In the genomic region with DNA sequence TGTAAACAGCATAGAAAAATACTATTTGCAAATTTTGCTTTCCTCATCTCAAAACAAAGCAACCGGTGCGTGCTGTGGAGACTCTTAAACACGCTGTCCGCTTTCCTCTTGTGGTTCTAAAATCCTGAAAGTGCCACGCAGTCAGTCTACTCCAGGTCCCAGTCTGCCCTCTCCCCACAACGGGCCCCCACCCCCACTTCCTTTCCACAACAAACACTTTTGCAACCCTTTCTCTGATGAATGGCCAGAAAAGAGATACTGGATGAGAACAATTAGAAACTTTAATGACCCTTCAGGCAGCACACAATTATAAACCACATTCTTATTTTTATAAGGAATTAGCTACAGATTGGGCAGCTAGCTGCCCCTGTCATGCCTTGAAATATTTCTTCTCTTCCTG, we compare ENCODE assay signal across 8 mouse cellular contexts.
A peak's percentile ranks its signal among the peaks of the same experiment; 100 is the strongest.
DNase-seq lines count a peak whose midpoint lies in the region; ATAC-seq and TF ChIP-seq lines count a peak whose summit lies in the region.

No protein-coding gene starts in this region.

- H3K27ac ChIP-seq in kidney, postnatal 0 days: no peak overlapping the region
- peak overlapping the region; percentile 90 for H3K27ac ChIP-seq in embryonic facial prominence, embryonic 12.5 days
- H3K27ac ChIP-seq in midbrain, embryonic 15.5 days: peak overlapping the region; percentile 92

- no peak for TF ChIP-seq CTCF in kidney, postnatal 0 days (IDR thresholded peaks at IDR 0.05; ENCODE audit: low read depth)

- H3K9ac ChIP-seq in kidney, postnatal 0 days (ENCODE audit: low read depth, low read length): no peak overlapping the region
- H3K9ac ChIP-seq in embryonic facial prominence, embryonic 12.5 days: peak overlapping the region; percentile 52; the same call in 1 of the 2 replicates
- H3K9ac ChIP-seq in midbrain, embryonic 15.5 days: no peak overlapping the region

- 0 out of 2 replicates have a peak, but pooled peaks cover 3% of the 10 kb centered on the region for H3K9me3 ChIP-seq in kidney, postnatal 0 days (replicated peaks; ENCODE audit: low read length)
- H3K9me3 ChIP-seq in embryonic facial prominence, embryonic 12.5 days: no peaks in the 10 kb centered on the region
- no peaks in the 10 kb centered on the region; the same call in 1 of the 2 replicates for H3K9me3 ChIP-seq in midbrain, embryonic 15.5 days

- no peak overlapping the region for H3K4me3 ChIP-seq in kidney, postnatal 0 days (replicated peaks; ENCODE audit: low read depth, low read length)
- no peak overlapping the region; the same call in 1 of the 2 replicates for H3K4me3 ChIP-seq in embryonic facial prominence, embryonic 12.5 days
- H3K4me3 ChIP-seq in midbrain, embryonic 15.5 days: peak overlapping the region; percentile 37

- H3K36me3 ChIP-seq in kidney, postnatal 0 days (ENCODE audit: insufficient read depth, low read length): no peaks in the 10 kb centered on the region
- no peaks in the 10 kb centered on the region for H3K36me3 ChIP-seq in embryonic facial prominence, embryonic 12.5 days
- H3K36me3 ChIP-seq in midbrain, embryonic 15.5 days (replicated peaks): no peaks in the 10 kb centered on the region

- DNase-seq in kidney, postnatal 0 days (ENCODE audit: low spot score): peak; percentile 39
- DNase-seq in kidney, postnatal 36 days: no peak
- peak; percentile 17 for DNase-seq in heart, postnatal 4 days
- no peak for DNase-seq in left cerebral cortex, adult 8-10 months (ENCODE audit: low spot score in 2 of 2)
- DNase-seq in cerebellum, postnatal 4 days (ENCODE audit: low spot score in 2 of 2): no peak

- no peak for ATAC-seq in kidney, postnatal 0 days (replicated peaks; ENCODE audit: low FRiP score, low read depth)
- no peak for ATAC-seq in embryonic facial prominence, embryonic 12.5 days (ENCODE audit: insufficient number of reproducible peaks, insufficient read depth, low FRiP score, low TSS enrichment)
- no peak for ATAC-seq in midbrain, embryonic 15.5 days (replicated peaks)
- no peak for ATAC-seq in frontal cortex, adult (ENCODE audit: low TSS enrichment)

- H3K27me3 ChIP-seq in kidney, postnatal 0 days (ENCODE audit: insufficient read depth, low read length): no peaks in the 10 kb centered on the region
- no peaks in the 10 kb centered on the region for H3K27me3 ChIP-seq in embryonic facial prominence, embryonic 12.5 days
- H3K27me3 ChIP-seq in midbrain, embryonic 15.5 days (replicated peaks): no peaks in the 10 kb centered on the region

- WGBS in kidney, postnatal 0 days: 14% methylated on average over 6 of the region's 6 CpGs
- 11% methylated on average over 6 of the region's 6 CpGs for WGBS in embryonic facial prominence, embryonic 12.5 days
- 3% methylated on average over 6 of the region's 6 CpGs for WGBS in midbrain, embryonic 15.5 days

- H3K4me2 ChIP-seq in kidney, postnatal 0 days (ENCODE audit: low read length): peak overlapping the region; percentile 67
- peak overlapping the region; percentile 59 for H3K4me2 ChIP-seq in embryonic facial prominence, embryonic 12.5 days (replicated peaks)
- H3K4me2 ChIP-seq in midbrain, embryonic 15.5 days: peak overlapping the region; percentile 57

- H3K4me1 ChIP-seq in kidney, postnatal 0 days (replicated peaks; ENCODE audit: insufficient read depth, low read length): 0 out of 2 replicates have a peak, but pooled peaks cover 10% of the 10 kb centered on the region
- H3K4me1 ChIP-seq in embryonic facial prominence, embryonic 12.5 days: peaks cover 17% of the 10 kb centered on the region
- peaks cover 13% of the 10 kb centered on the region for H3K4me1 ChIP-seq in midbrain, embryonic 15.5 days

Comparison
In these comparisons a context has a peak if more than half of its experiments do, and no peak if none do; other contexts are left out.
1. DNase-seq: peak in kidney, postnatal 0 days (single experiment) and heart, postnatal 4 days (single experiment); none in kidney, postnatal 36 days (0 of 2), left cerebral cortex, adult 8-10 months (0 of 2) and cerebellum, postnatal 4 days (0 of 2).
2. Peak in every context shown above with its lines, with median percentiles within 50 percentile points of each other: H3K4me2 ChIP-seq.